Mouse (Mus musculus) olfactory bulb, adult 2 months (tissue): ENCODE measurements around the gene Smoc2. TPM values are rescaled to one million over a fixed set of nuclear protein-coding genes. Genes with fewer than 3 reads are reported as not detected.

Experiments
- H3K27ac ChIP-seq: fragments of 200-500 bp; 2 replicates; pipeline ENCODE4 v1.5.1; 2012; ENCODE audit warnings: low read depth, low read length; ENCODE audit not compliant: insufficient read depth
- H3K4me1 ChIP-seq: fragments of 200-500 bp; 2 replicates; pipeline ENCODE4 v1.6.1; 2012; ENCODE audit warnings: low read length; ENCODE audit not compliant: control insufficient read depth, insufficient read depth
- H3K4me3 ChIP-seq: fragments of 200-500 bp; 2 replicates; pipeline ENCODE4 v1.5.1; 2012; ENCODE audit warnings: mild to moderate bottlenecking, low read depth, low read length, moderate library complexity; ENCODE audit not compliant: insufficient read depth
- CTCF ChIP-seq: fragments of 200-500 bp; IDR thresholded peaks from 2 replicates; pipeline ENCODE4 v1.5.1; 2012; ENCODE audit warnings: low read depth, mild to moderate bottlenecking, low read length, moderate library complexity; ENCODE audit not compliant: insufficient read depth
- POLR2A ChIP-seq: fragments of 200-500 bp; IDR thresholded peaks from 2 replicates; pipeline ENCODE4 v1.6.1; 2012; ENCODE audit warnings: mild to moderate bottlenecking, low read depth, low read length, moderate library complexity; ENCODE audit not compliant: insufficient read depth
- WGBS: fragments of 180-500 bp; shearing (Covaris S2); methylation state at CpG from one replicate; pipeline ENCODE4 v1.1.7; 2018; 5-methylcytosine and 5-hydroxymethylcytosine counted together
- polyA plus RNA-seq: library from polyadenylated mRNA; stranded (reverse); fragments of >200 nt; gene quantifications from 2 replicates; pipeline ENCODE4 v1.2.4, GENCODE M21; 2012; ENCODE audit warnings: low replicate concordance; ENCODE audit not compliant: missing spikeins, insufficient read depth, insufficient read length

Smoc2 gene
- polyA plus RNA-seq, 1 experiment: not detected

GRCm38 (mm10) chr17:14381482-14381881 lies 102.2 kb downstream of the Smoc2 start:
- Histone ChIP-seq H3K27ac (no peak overlapping the region), H3K4me1 (0 out of 2 replicates have a peak, but pooled peaks cover 2% of the 10 kb centered on the region), H3K4me3 (no peak overlapping the region)
- 68% methylated on average over 7 of the region's 7 CpGs for WGBS
- TF ChIP-seq POLR2A (no peak), CTCF (no peak)

DNA sequence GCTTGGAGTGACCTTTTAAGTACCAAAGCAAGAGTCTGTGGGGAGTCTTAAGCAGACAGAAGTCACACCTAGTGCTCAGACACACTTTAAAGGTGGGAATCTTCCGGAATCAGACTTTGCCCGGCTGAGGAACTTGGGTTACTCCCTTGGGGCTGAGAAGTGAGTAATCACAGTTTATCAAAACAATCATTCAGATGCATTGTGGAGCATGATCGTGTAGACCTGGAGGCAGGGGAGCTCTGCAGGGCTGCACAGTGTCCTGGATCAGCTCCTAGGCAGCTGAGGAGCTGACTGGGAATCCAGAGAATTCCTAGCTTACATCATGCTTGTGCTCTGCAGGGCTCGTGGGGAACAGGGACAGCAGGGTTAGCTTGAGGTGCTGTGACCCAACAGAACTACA lies 104.7 kb downstream of the Smoc2 start:
- H3K27ac ChIP-seq: no peak overlapping the region
- no peaks in the 10 kb centered on the region for H3K4me1 ChIP-seq
- H3K4me3 ChIP-seq: no peak overlapping the region
- TF ChIP-seq POLR2A (no peak), CTCF (no peak)
- WGBS: 87% methylated on average over 4 of the region's 4 CpGs

GRCm38 (mm10) chr17:14384980-14385379 lies 105.7 kb downstream of the Smoc2 start:
- H3K27ac ChIP-seq: no peak overlapping the region
- TF ChIP-seq POLR2A (no peak), CTCF (no peak)
- H3K4me1 ChIP-seq: no peaks in the 10 kb centered on the region
- WGBS: 92% methylated on average over 6 of the region's 6 CpGs
- no peak overlapping the region for H3K4me3 ChIP-seq

- TF ChIP-seq POLR2A (no peak), CTCF (no peak)
- 84% methylated on average over 6 of the region's 6 CpGs for WGBS
- no peak overlapping the region for H3K4me3 ChIP-seq
- no peaks in the 10 kb centered on the region for H3K4me1 ChIP-seq
- no peak overlapping the region for H3K27ac ChIP-seq
Measured at GRCm38 (mm10) chr17:14387261-14387660, 108.0 kb downstream of the Smoc2 start.

DNA sequence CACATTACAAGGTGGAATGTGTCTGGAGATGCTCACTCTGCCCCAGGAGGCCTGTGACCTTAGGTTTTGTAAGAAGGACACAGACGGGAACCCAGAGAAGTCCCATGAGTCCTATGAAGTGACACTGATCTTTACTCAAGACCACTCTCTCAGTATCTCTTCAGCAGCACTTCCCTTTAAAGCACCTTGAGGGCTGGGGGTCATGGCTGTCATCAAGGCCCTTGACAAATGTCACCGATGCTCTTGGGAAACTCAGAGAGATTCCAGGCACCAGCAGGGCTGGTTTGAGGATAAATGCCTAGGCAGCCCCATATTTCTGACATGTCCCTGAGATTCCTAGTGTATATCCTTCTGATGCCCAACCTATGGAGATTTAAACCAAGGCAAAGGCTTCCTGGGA lies 113.1 kb downstream of the Smoc2 start:
- TF ChIP-seq POLR2A: no peak
- no peak for TF ChIP-seq CTCF
- Histone ChIP-seq H3K4me3 (no peak overlapping the region), H3K27ac (no peak overlapping the region), H3K4me1 (no peaks in the 10 kb centered on the region)
- WGBS: 94% methylated on average over 2 of the region's 2 CpGs

DNA sequence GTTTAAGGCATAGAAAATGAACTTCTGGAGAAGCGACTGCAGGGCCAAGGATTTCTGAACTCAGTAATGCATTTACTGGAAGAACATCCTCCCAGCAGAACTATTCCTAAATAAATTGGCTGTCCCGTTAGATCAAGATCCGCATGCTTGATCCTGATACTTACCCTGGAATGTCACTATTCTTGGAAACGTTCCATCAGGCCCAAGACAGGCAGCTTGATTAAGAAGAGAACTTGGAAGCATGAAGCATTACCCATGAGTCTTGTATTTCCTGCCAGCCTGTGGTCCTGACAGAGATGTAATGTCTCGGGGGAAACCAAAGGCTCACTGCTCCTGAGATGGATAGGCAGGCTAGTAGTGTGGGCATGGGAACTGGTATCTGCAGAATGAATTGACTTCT lies 115.6 kb downstream of the Smoc2 start:
- Histone ChIP-seq H3K4me1 (no peaks in the 10 kb centered on the region), H3K27ac (no peak overlapping the region), H3K4me3 (no peak overlapping the region)
- 73% methylated on average over 5 of the region's 5 CpGs for WGBS
- no peak for TF ChIP-seq POLR2A
- TF ChIP-seq CTCF: no peak

- H3K4me1 ChIP-seq: no peaks in the 10 kb centered on the region
- H3K27ac ChIP-seq: no peak overlapping the region
- no peak for TF ChIP-seq POLR2A
- no peak overlapping the region for H3K4me3 ChIP-seq
- WGBS: 45% methylated on average over 5 of the region's 5 CpGs
Measured at GRCm38 (mm10) chr17:14397456-14397855, 118.2 kb downstream of the Smoc2 start.

DNA sequence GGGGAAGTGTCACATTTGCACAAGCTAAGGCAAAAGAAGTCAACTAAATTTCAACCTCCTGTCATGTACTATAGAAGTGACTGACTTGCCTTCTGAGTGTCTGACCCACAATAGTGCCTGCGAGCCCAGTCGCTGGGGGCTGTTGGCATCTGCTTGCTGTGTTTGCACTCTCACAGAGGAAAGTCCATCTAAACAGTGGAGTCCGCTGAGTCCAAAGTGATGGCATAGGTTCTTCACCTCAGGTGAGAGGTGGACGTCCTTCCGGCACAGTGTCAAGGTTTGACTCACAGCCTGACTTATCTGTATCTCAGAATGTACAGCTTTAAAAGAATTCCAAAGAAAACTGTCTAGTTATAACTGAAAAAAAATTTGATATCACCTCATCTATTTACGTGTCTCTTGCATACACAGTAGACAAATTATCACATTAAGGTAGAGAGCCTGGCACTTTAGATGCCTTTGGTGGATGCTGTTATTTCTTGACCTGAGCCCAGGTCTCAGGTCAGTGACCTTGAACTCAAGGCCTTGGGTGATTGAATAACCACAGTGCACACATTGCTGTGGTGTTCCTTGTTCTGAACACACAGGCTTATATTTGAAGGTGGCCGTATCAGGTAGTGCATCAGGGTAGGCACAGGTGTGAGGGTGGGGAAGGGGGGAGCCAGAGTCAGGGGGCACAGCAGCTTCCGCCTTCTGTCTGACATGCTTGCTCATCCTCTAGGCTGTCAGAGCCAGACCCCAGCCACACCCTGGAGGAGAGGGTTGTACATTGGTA lies 119.5 kb downstream of the Smoc2 start:
- 96% methylated on average over 8 of the region's 8 CpGs for WGBS
- no peak overlapping the region for H3K27ac ChIP-seq
- TF ChIP-seq POLR2A (no peak), CTCF (no peak)
- no peaks in the 10 kb centered on the region for H3K4me1 ChIP-seq
- H3K4me3 ChIP-seq: no peak overlapping the region

DNA sequence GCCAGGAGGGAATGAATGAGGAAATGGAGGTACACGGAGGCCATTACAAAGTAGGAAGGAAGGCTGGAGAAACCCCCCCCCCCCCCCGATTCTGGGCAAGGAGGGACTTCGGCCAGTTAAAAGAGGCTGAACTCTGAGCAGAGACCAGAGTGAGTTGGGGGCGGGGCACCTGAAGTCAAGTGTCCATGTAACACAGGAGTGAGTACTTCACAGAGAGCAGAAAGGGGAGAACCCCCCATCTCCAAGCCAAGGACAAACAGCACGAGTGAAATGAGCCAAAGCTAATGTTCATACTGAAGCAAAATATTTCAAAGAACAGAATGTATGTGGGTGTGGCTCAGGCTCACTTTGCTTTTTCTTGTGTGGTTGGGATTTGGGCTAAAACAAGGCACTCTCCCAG lies 121.7 kb downstream of the Smoc2 start:
- 70% methylated on average over 5 of the region's 5 CpGs for WGBS
- H3K4me1 ChIP-seq: no peaks in the 10 kb centered on the region
- TF ChIP-seq CTCF (no peak), POLR2A (no peak)
- H3K4me3 ChIP-seq: no peak overlapping the region
- no peak overlapping the region for H3K27ac ChIP-seq

GRCm38 (mm10) chr17:14407874-14408273 lies 128.6 kb downstream of the Smoc2 start:
- TF ChIP-seq CTCF (no peak), POLR2A (no peak)
- no peaks in the 10 kb centered on the region for H3K4me1 ChIP-seq
- WGBS: 71% methylated on average over 5 of the region's 5 CpGs

More at GRCm38 (mm10) chr17:14407874-14408273, 128.6 kb downstream of the Smoc2 start:
- no peak overlapping the region for H3K4me3 ChIP-seq
- H3K27ac ChIP-seq: no peak overlapping the region
